8 mouse cellular contexts compared by ENCODE assay signal in genomic region chr7:116038511-116038910, GRCm38 (mm10). TPM values are rescaled to one million over a fixed set of nuclear protein-coding genes. Genes with fewer than 3 reads are reported as not detected.
A peak's percentile ranks its signal among the peaks of the same experiment; 100 is the strongest.
DNase-seq lines count a peak whose midpoint lies in the region; ATAC-seq and TF ChIP-seq lines count a peak whose summit lies in the region.

Sox6 (minus strand) TSS chr7:116038796.

- ATAC-seq in forebrain, postnatal 0 days = no peak
- no peak for ATAC-seq in hindbrain, embryonic 12.5 days (ENCODE audit: low FRiP score)
- ATAC-seq in limb, embryonic 12.5 days (ENCODE audit: insufficient number of reproducible peaks, insufficient read depth, low FRiP score, low TSS enrichment, low read depth) = no peak
- ATAC-seq in midbrain, embryonic 16.5 days = no peak
- no peak for ATAC-seq in granulocyte monocyte progenitor cell, adult 5-6 weeks (replicated peaks; ENCODE audit: poor library complexity, severe bottlenecking)

- peak; percentile 15 for DNase-seq in adrenal gland, postnatal 25 days
- no peak for DNase-seq in forebrain, postnatal 0 days
- DNase-seq in urinary bladder, postnatal 25 days (ENCODE audit: low spot score) = no peak

- H3K9me3 ChIP-seq in ES-Bruce4 (replicated peaks; ENCODE audit: control insufficient read depth, insufficient read depth, low read length, poor library complexity, severe bottlenecking) = no peaks in the 10 kb centered on the region
- H3K9me3 ChIP-seq in forebrain, postnatal 0 days (ENCODE audit: low read length) = no peaks in the 10 kb centered on the region
- no peaks in the 10 kb centered on the region for H3K9me3 ChIP-seq in hindbrain, embryonic 12.5 days (replicated peaks)
- H3K9me3 ChIP-seq in limb, embryonic 12.5 days = no peaks in the 10 kb centered on the region
- no peaks in the 10 kb centered on the region for H3K9me3 ChIP-seq in midbrain, embryonic 16.5 days (replicated peaks; ENCODE audit: control insufficient read depth, low read length, poor library complexity, severe bottlenecking)

- H3K27me3 ChIP-seq in ES-Bruce4 (ENCODE audit: control insufficient read depth, insufficient read depth, low read length, poor library complexity, severe bottlenecking) = peaks cover 31% of the 10 kb centered on the region
- H3K27me3 ChIP-seq in forebrain, postnatal 0 days (ENCODE audit: insufficient read depth, low read length) = peaks cover 32% of the 10 kb centered on the region
- H3K27me3 ChIP-seq in hindbrain, embryonic 12.5 days = peaks cover 70% of the 10 kb centered on the region
- peaks cover 66% of the 10 kb centered on the region for H3K27me3 ChIP-seq in limb, embryonic 12.5 days
- peaks cover 29% of the 10 kb centered on the region for H3K27me3 ChIP-seq in midbrain, embryonic 16.5 days (ENCODE audit: control insufficient read depth, insufficient read depth, low read depth, low read length)

- H3K4me3 ChIP-seq in ES-Bruce4 (ENCODE audit: low read depth, low read length) = peak within 1 kb of the TSS; percentile 67
- peak within 1 kb of the TSS; percentile 43 for H3K4me3 ChIP-seq in forebrain, postnatal 0 days (ENCODE audit: low read depth, low read length)
- peak within 1 kb of the TSS; percentile 46 for H3K4me3 ChIP-seq in hindbrain, embryonic 12.5 days
- H3K4me3 ChIP-seq in limb, embryonic 12.5 days (replicated peaks) = peak within 1 kb of the TSS; percentile 65
- H3K4me3 ChIP-seq in midbrain, embryonic 16.5 days (ENCODE audit: low read depth, low read length) = peak within 1 kb of the TSS; percentile 47

- TF ChIP-seq EP300 in ES-Bruce4 (IDR thresholded peaks at IDR 0.05; ENCODE audit: insufficient read depth, low read depth, low read length) = no peak

- 5% methylated on average over 11 of the region's 11 CpGs for WGBS in forebrain, postnatal 0 days
- 0% methylated on average over 11 of the region's 11 CpGs for WGBS in hindbrain, embryonic 12.5 days
- under 1% methylated on average over 11 of the region's 11 CpGs for WGBS in limb, embryonic 12.5 days
- 1% methylated on average over 11 of the region's 11 CpGs for WGBS in midbrain, embryonic 16.5 days

- TF ChIP-seq POLR2A in ES-Bruce4 (IDR thresholded peaks at IDR 0.05; ENCODE audit: insufficient read depth, low read length) = no peak

- no peaks in the 10 kb centered on the region for H3K36me3 ChIP-seq in ES-Bruce4 (ENCODE audit: control insufficient read depth, insufficient read depth, low read length, poor library complexity, severe bottlenecking)
- H3K36me3 ChIP-seq in forebrain, postnatal 0 days (ENCODE audit: insufficient read depth) = no peaks in the 10 kb centered on the region
- H3K36me3 ChIP-seq in hindbrain, embryonic 12.5 days = no peaks in the 10 kb centered on the region
- no peaks in the 10 kb centered on the region for H3K36me3 ChIP-seq in limb, embryonic 12.5 days
- no peaks in the 10 kb centered on the region for H3K36me3 ChIP-seq in midbrain, embryonic 16.5 days (ENCODE audit: control insufficient read depth, insufficient read depth, low read length)

- peaks cover 2% of the 10 kb centered on the region for H3K4me1 ChIP-seq in ES-Bruce4 (ENCODE audit: control insufficient read depth, insufficient read depth, low read length)
- H3K4me1 ChIP-seq in forebrain, postnatal 0 days (ENCODE audit: insufficient read depth) = peaks cover 19% of the 10 kb centered on the region
- peaks cover 23% of the 10 kb centered on the region for H3K4me1 ChIP-seq in hindbrain, embryonic 12.5 days
- peaks cover 35% of the 10 kb centered on the region for H3K4me1 ChIP-seq in limb, embryonic 12.5 days (replicated peaks)
- peaks cover 30% of the 10 kb centered on the region for H3K4me1 ChIP-seq in midbrain, embryonic 16.5 days (ENCODE audit: control insufficient read depth, insufficient read depth, low read length)

- H3K9ac ChIP-seq in ES-Bruce4 (ENCODE audit: low read depth, poor library complexity, severe bottlenecking) = no peak within 1 kb of the TSS
- H3K9ac ChIP-seq in forebrain, postnatal 0 days = peak within 1 kb of the TSS; percentile 43
- peak within 1 kb of the TSS; percentile 58 for H3K9ac ChIP-seq in hindbrain, embryonic 12.5 days
- peak within 1 kb of the TSS; percentile 88 for H3K9ac ChIP-seq in limb, embryonic 12.5 days (replicated peaks)
- peak within 1 kb of the TSS; percentile 63 for H3K9ac ChIP-seq in midbrain, embryonic 16.5 days (ENCODE audit: low read depth, low read length)

- H3K27ac ChIP-seq in ES-Bruce4 (ENCODE audit: insufficient read depth, low read length) = no peak within 1 kb of the TSS
- H3K27ac ChIP-seq in forebrain, postnatal 0 days (ENCODE audit: low read depth, low read length) = peak within 1 kb of the TSS; percentile 55
- 0 out of 2 replicates have a peak within 1 kb of the TSS, but pooled peaks have one; percentile 4 for H3K27ac ChIP-seq in hindbrain, embryonic 12.5 days
- H3K27ac ChIP-seq in limb, embryonic 12.5 days = peak within 1 kb of the TSS; percentile 83
- H3K27ac ChIP-seq in midbrain, embryonic 16.5 days (ENCODE audit: low read length) = 0 out of 2 replicates have a peak within 1 kb of the TSS, but pooled peaks have one; percentile 63

- no peak for TF ChIP-seq CTCF in ES-Bruce4 (IDR thresholded peaks at IDR 0.05; ENCODE audit: low read depth, low read length)
- no peak for TF ChIP-seq CTCF in forebrain, postnatal 0 days (IDR thresholded peaks at IDR 0.05; ENCODE audit: low read depth)

- H3K4me2 ChIP-seq in forebrain, postnatal 0 days (ENCODE audit: low read depth) = peak within 1 kb of the TSS; percentile 91
- peak within 1 kb of the TSS; percentile 98 for H3K4me2 ChIP-seq in hindbrain, embryonic 12.5 days (replicated peaks)
- peak within 1 kb of the TSS; percentile 96 for H3K4me2 ChIP-seq in limb, embryonic 12.5 days
- peak within 1 kb of the TSS; percentile 100 for H3K4me2 ChIP-seq in midbrain, embryonic 16.5 days (ENCODE audit: low read length)

RNA-seq across cellular contexts. Expression of gene Sox6, which starts in this region (rescaled TPM):
- 0.88 and 1.4 TPM in 2 replicates for polyA plus RNA-seq in ES-Bruce4 (2011; ENCODE audit: insufficient read depth, insufficient read length, low read depth, missing spikeins)
- total RNA-seq in adrenal gland, postnatal 25 days (2021) = 10.9 and 16.0 TPM in 2 replicates
- 33.1 and 64.7 TPM in 2 replicates for total RNA-seq in forebrain, postnatal 0 days (2014; rRNA removed)
- polyA plus RNA-seq in forebrain, postnatal 0 days (2015; fragmentation: Nextera tagmentation; extraction: Ambion mirVana) = 26.5 and 46.2 TPM in 2 replicates
- polyA plus RNA-seq in hindbrain, embryonic 12.5 days (2016; fragmentation: Nextera tagmentation; extraction: Ambion mirVana) = 50.9 and 55.3 TPM in 2 replicates
- polyA plus RNA-seq in limb, embryonic 12.5 days (2016; fragmentation: Nextera tagmentation; extraction: Ambion mirVana) = 77.9 and 91.5 TPM in 2 replicates
- 47.2 and 50.9 TPM in 2 replicates for polyA plus RNA-seq in midbrain, embryonic 16.5 days (2015; fragmentation: Nextera tagmentation; extraction: Ambion mirVana)
- total RNA-seq in granulocyte monocyte progenitor cell, adult 5-6 weeks (2014; fragmentation: Nextera tagmentation) = 0.45 and 2.6 TPM in 2 replicates
- total RNA-seq in granulocyte monocyte progenitor cell, adult 5-6 weeks (2017) = 0.98 TPM in 1 of 2 replicates, not detected in the other

Comparison
In these comparisons a context has a peak if more than half of its experiments do, and no peak if none do; other contexts are left out.
1. RNA of gene Sox6 (polyA plus RNA-seq): 77.9 to 91.5 TPM in limb, embryonic 12.5 days, 50.9 to 55.3 TPM in hindbrain, embryonic 12.5 days, 47.2 to 50.9 TPM in midbrain, embryonic 16.5 days and 26.5 to 46.2 TPM in forebrain, postnatal 0 days; 0.88 to 1.4 TPM in ES-Bruce4; every median in the first group is over 10 times any median in the second.
2. Peak in every context shown above with its lines, with median percentiles within 50 percentile points of each other: H3K4me3 ChIP-seq and H3K4me2 ChIP-seq.